Mouse (Mus musculus) C2C12 (cell line): ENCODE data around the gene Sec24c.

Source experiments
- CEBPB ChIP-seq: IDR thresholded peaks from one replicate; pipeline ENCODE4 v1.6.1; 2011; ENCODE audit warnings: low read depth, mild to moderate bottlenecking, control low read depth, moderate library complexity
- CTCF ChIP-seq: IDR thresholded peaks from one replicate; pipeline ENCODE4 v1.5.1; 2011; ENCODE audit not compliant: control insufficient read depth, insufficient read depth, insufficient read length
- FOSL1 ChIP-seq: IDR thresholded peaks from one replicate; pipeline ENCODE4 v1.8.0; 2011; ENCODE audit warnings: mild to moderate bottlenecking, low read length; ENCODE audit not compliant: poor library complexity, insufficient read depth, severe bottlenecking
- MAX ChIP-seq: IDR thresholded peaks from one replicate; pipeline ENCODE4 v1.6.1; 2011; ENCODE audit warnings: mild to moderate bottlenecking, control low read depth
- MYOD1 ChIP-seq: IDR thresholded peaks from one replicate; pipeline ENCODE4 v1.6.1; 2011; ENCODE audit warnings: low read depth; ENCODE audit not compliant: control insufficient read depth, insufficient read length
- MYOG ChIP-seq: IDR thresholded peaks from one replicate; pipeline ENCODE4 v1.6.1; 2011; ENCODE audit not compliant: control insufficient read depth, insufficient read length; ENCODE audit errors: extremely low read depth
- USF1 ChIP-seq: IDR thresholded peaks from one replicate; pipeline ENCODE4 v1.6.1; 2011; ENCODE audit warnings: low read depth, mild to moderate bottlenecking, control low read depth, moderate library complexity

DNA sequence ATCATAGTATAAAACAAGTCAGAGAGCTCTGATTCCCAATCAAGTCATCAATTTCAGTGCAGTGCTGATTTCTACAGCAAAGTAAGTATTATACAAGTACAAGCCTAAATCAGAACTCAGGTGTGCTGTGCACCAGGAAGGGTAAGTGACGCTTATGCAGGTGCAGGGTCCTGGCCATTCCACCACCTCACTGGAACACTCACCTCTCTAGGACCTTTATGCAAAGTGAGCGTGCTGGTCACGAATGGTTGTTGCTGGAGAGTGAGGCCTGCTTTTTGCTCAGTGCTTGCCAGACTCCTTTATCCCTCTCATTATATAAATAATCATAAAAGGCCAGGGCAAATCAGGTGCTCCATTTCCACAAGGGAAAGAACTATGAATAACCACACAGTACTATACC lies 26.3 kb downstream of the Sec24c start:
- TF ChIP-seq CTCF, result no peak
- no peak for TF ChIP-seq FOSL1
- TF ChIP-seq USF1, result no peak
- TF ChIP-seq MAX, result no peak
- TF ChIP-seq MYOG, result no peak
- no peak for TF ChIP-seq CEBPB
- no peak for TF ChIP-seq MYOD1
